Mouse (Mus musculus): ENCODE measurements around the gene Asns. TPM values are rescaled to one million over a fixed set of nuclear protein-coding genes. Genes with fewer than 3 reads are reported as not detected.

The Asns gene
- polyA plus RNA-seq (2016; fragmentation: Nextera tagmentation; extraction: Ambion mirVana) = 33.8 and 35.3 TPM in 2 replicates

GRCm38 (mm10) chr6:7692884-7693585 is at the start of gene Asns:
Asns (minus strand) TSS chr6:7693254.
- peak; percentile 94 for ATAC-seq (ENCODE audit: low FRiP score, low read depth)
- no peak within 1 kb of the TSS for H3K27ac ChIP-seq (replicated peaks)
- WGBS = under 1% methylated on average over 51 of the region's 51 CpGs

GRCm38 (mm10) chr6:7741721-7742120 is 48.7 kb upstream of the Asns start:
- Histone ChIP-seq H3K9ac (replicated peaks) (no peak overlapping the region), H3K4me3 (no peak overlapping the region), H3K27ac (replicated peaks) (no peak overlapping the region), H3K36me3 (no peaks in the 10 kb centered on the region), H3K9me3 (no peaks in the 10 kb centered on the region), H3K4me2 (replicated peaks) (no peak overlapping the region), H3K27me3 (no peaks in the 10 kb centered on the region), H3K4me1 (no peaks in the 10 kb centered on the region)
- WGBS = 90% methylated on average over 3 of the region's 3 CpGs
- no peak for ATAC-seq (ENCODE audit: low FRiP score, low read depth)

More at GRCm38 (mm10) chr6:7692884-7693585, at the start of gene Asns:
- no peaks in the 10 kb centered on the region for H3K36me3 ChIP-seq
- peak within 1 kb of the TSS; percentile 79 for H3K4me3 ChIP-seq
- H3K9ac ChIP-seq (replicated peaks) = peak within 1 kb of the TSS; percentile 70
- peak within 1 kb of the TSS; percentile 97 for H3K4me2 ChIP-seq (replicated peaks)
- 0 out of 2 replicates have a peak, but pooled peaks cover 6% of the 10 kb centered on the region for H3K4me1 ChIP-seq
- no peaks in the 10 kb centered on the region for H3K27me3 ChIP-seq
- no peaks in the 10 kb centered on the region for H3K9me3 ChIP-seq

- ATAC-seq (ENCODE audit: low FRiP score, low read depth) = no peak
- no peak overlapping the region for H3K4me2 ChIP-seq (replicated peaks)
- no peaks in the 10 kb centered on the region for H3K4me1 ChIP-seq
- H3K9me3 ChIP-seq = no peaks in the 10 kb centered on the region
- no peak overlapping the region for H3K9ac ChIP-seq (replicated peaks)
- H3K36me3 ChIP-seq = no peaks in the 10 kb centered on the region
- WGBS = 90% methylated on average over 2 of the region's 2 CpGs
- no peak overlapping the region for H3K4me3 ChIP-seq
- H3K27me3 ChIP-seq = no peaks in the 10 kb centered on the region
- H3K27ac ChIP-seq (replicated peaks) = no peak overlapping the region
Measured at GRCm38 (mm10) chr6:7737842-7738241, 44.8 kb upstream of the Asns start.

- Histone ChIP-seq H3K36me3 (no peaks in the 10 kb centered on the region), H3K4me1 (no peaks in the 10 kb centered on the region), H3K4me2 (replicated peaks) (no peak overlapping the region), H3K9me3 (0 out of 2 replicates have a peak, but pooled peaks cover 4% of the 10 kb centered on the region), H3K27ac (replicated peaks) (no peak overlapping the region), H3K9ac (replicated peaks) (no peak overlapping the region), H3K4me3 (no peak overlapping the region), H3K27me3 (no peaks in the 10 kb centered on the region)
- peak; percentile 65 for ATAC-seq (ENCODE audit: low FRiP score, low read depth)
- WGBS = 44% methylated on average over 12 of the region's 12 CpGs
Measured at GRCm38 (mm10) chr6:7732754-7733708, 40.0 kb upstream of the Asns start.

- 0 out of 2 replicates have a peak, but pooled peaks cover 4% of the 10 kb centered on the region for H3K9me3 ChIP-seq
- no peak for ATAC-seq (ENCODE audit: low FRiP score, low read depth)
- WGBS = 92% methylated on average over 6 of the region's 6 CpGs
Measured at GRCm38 (mm10) chr6:7732097-7732496, 39.0 kb upstream of the Asns start.

GRCm38 (mm10) chr6:7729128-7729527 is 36.1 kb upstream of the Asns start:
- Histone ChIP-seq H3K4me2 (replicated peaks) (no peak overlapping the region), H3K27ac (replicated peaks) (no peak overlapping the region), H3K27me3 (no peaks in the 10 kb centered on the region), H3K9ac (replicated peaks) (no peak overlapping the region), H3K36me3 (no peaks in the 10 kb centered on the region), H3K4me3 (no peak overlapping the region), H3K4me1 (no peaks in the 10 kb centered on the region), H3K9me3 (0 out of 2 replicates have a peak, but pooled peaks cover 4% of the 10 kb centered on the region)
- 79% methylated on average over 2 of the region's 2 CpGs for WGBS
- ATAC-seq (ENCODE audit: low FRiP score, low read depth) = no peak

More at GRCm38 (mm10) chr6:7732097-7732496, 39.0 kb upstream of the Asns start:
- Histone ChIP-seq H3K36me3 (no peaks in the 10 kb centered on the region), H3K4me3 (no peak overlapping the region), H3K4me2 (replicated peaks) (no peak overlapping the region), H3K9ac (replicated peaks) (no peak overlapping the region), H3K27me3 (no peaks in the 10 kb centered on the region), H3K27ac (replicated peaks) (no peak overlapping the region), H3K4me1 (no peaks in the 10 kb centered on the region)

GRCm38 (mm10) chr6:7728241-7728640 is 35.2 kb upstream of the Asns start:
- Histone ChIP-seq H3K36me3 (no peaks in the 10 kb centered on the region), H3K4me3 (no peak overlapping the region), H3K27ac (replicated peaks) (no peak overlapping the region), H3K9me3 (0 out of 2 replicates have a peak, but pooled peaks cover 4% of the 10 kb centered on the region), H3K4me1 (no peaks in the 10 kb centered on the region), H3K27me3 (no peaks in the 10 kb centered on the region), H3K9ac (replicated peaks) (no peak overlapping the region), H3K4me2 (replicated peaks) (no peak overlapping the region)
- no peak for ATAC-seq (ENCODE audit: low FRiP score, low read depth)
- 86% methylated on average over 5 of the region's 5 CpGs for WGBS

GRCm38 (mm10) chr6:7716236-7716635 is 23.2 kb upstream of the Asns start:
- H3K27me3 ChIP-seq = no peaks in the 10 kb centered on the region
- 77% methylated on average over 4 of the region's 4 CpGs for WGBS
- no peaks in the 10 kb centered on the region for H3K9me3 ChIP-seq
- no peak overlapping the region for H3K9ac ChIP-seq (replicated peaks)
- H3K27ac ChIP-seq (replicated peaks) = no peak overlapping the region
- no peak for ATAC-seq (ENCODE audit: low FRiP score, low read depth)
- no peak overlapping the region for H3K4me2 ChIP-seq (replicated peaks)
- H3K36me3 ChIP-seq = no peaks in the 10 kb centered on the region
- H3K4me1 ChIP-seq = no peaks in the 10 kb centered on the region
- H3K4me3 ChIP-seq = no peak overlapping the region

GRCm38 (mm10) chr6:7714230-7714629 is 21.2 kb upstream of the Asns start:
- no peaks in the 10 kb centered on the region for H3K9me3 ChIP-seq
- WGBS = 69% methylated on average over 2 of the region's 2 CpGs

GRCm38 (mm10) chr6:7711837-7712330 is 18.8 kb upstream of the Asns start:
- H3K9me3 ChIP-seq = no peaks in the 10 kb centered on the region
- no peak for ATAC-seq (ENCODE audit: low FRiP score, low read depth)
- H3K4me2 ChIP-seq (replicated peaks) = no peak overlapping the region
- H3K4me3 ChIP-seq = no peak overlapping the region
- H3K4me1 ChIP-seq = no peaks in the 10 kb centered on the region
- H3K9ac ChIP-seq (replicated peaks) = no peak overlapping the region
- H3K27me3 ChIP-seq = no peaks in the 10 kb centered on the region
- no peak overlapping the region for H3K27ac ChIP-seq (replicated peaks)
- WGBS = 69% methylated on average over 3 of the region's 3 CpGs
- no peaks in the 10 kb centered on the region for H3K36me3 ChIP-seq

More at GRCm38 (mm10) chr6:7714230-7714629, 21.2 kb upstream of the Asns start:
- no peak overlapping the region for H3K27ac ChIP-seq (replicated peaks)
- no peaks in the 10 kb centered on the region for H3K36me3 ChIP-seq
- H3K9ac ChIP-seq (replicated peaks) = no peak overlapping the region
- H3K4me1 ChIP-seq = no peaks in the 10 kb centered on the region
- ATAC-seq (ENCODE audit: low FRiP score, low read depth) = no peak
- H3K4me3 ChIP-seq = no peak overlapping the region
- H3K4me2 ChIP-seq (replicated peaks) = no peak overlapping the region
- no peaks in the 10 kb centered on the region for H3K27me3 ChIP-seq

GRCm38 (mm10) chr6:7708246-7708645 is 15.2 kb upstream of the Asns start:
- ATAC-seq (ENCODE audit: low FRiP score, low read depth) = no peak
- Histone ChIP-seq H3K36me3 (no peaks in the 10 kb centered on the region), H3K27me3 (no peaks in the 10 kb centered on the region), H3K4me1 (no peaks in the 10 kb centered on the region), H3K9ac (replicated peaks) (no peak overlapping the region), H3K4me3 (no peak overlapping the region), H3K4me2 (replicated peaks) (no peak overlapping the region), H3K27ac (replicated peaks) (no peak overlapping the region), H3K9me3 (no peaks in the 10 kb centered on the region)
- WGBS = 82% methylated on average over 3 of the region's 3 CpGs

- Histone ChIP-seq H3K36me3 (no peaks in the 10 kb centered on the region), H3K9me3 (no peaks in the 10 kb centered on the region), H3K27ac (replicated peaks) (no peak overlapping the region), H3K9ac (replicated peaks) (no peak overlapping the region), H3K4me1 (no peaks in the 10 kb centered on the region), H3K4me2 (replicated peaks) (no peak overlapping the region), H3K4me3 (no peak overlapping the region), H3K27me3 (no peaks in the 10 kb centered on the region)
- ATAC-seq (ENCODE audit: low FRiP score, low read depth) = no peak
- 57% methylated on average over 1 of the region's 1 CpGs for WGBS
Measured at GRCm38 (mm10) chr6:7706796-7707195, 13.7 kb upstream of the Asns start.

Measured in midbrain, embryonic 12.5 days (tissue).